Mouse (Mus musculus) brain, embryonic 18.5 days (tissue): Measurements from ENCODE around the gene Snd1.
A peak's percentile ranks its signal among the peaks of the same experiment; 100 is the strongest.
"Not testable (repeated sequence)": the region's sequence is repeated elsewhere in the genome, so short reads cannot be mapped to it uniquely, and the experiment has no call there.

Source experiments
- DNase-seq: peaks from one replicate; pipeline ENCODE4 v3.0.0-alpha.2; 2012; ENCODE audit warnings: low read depth, low spot score

Gene Snd1

DNA sequence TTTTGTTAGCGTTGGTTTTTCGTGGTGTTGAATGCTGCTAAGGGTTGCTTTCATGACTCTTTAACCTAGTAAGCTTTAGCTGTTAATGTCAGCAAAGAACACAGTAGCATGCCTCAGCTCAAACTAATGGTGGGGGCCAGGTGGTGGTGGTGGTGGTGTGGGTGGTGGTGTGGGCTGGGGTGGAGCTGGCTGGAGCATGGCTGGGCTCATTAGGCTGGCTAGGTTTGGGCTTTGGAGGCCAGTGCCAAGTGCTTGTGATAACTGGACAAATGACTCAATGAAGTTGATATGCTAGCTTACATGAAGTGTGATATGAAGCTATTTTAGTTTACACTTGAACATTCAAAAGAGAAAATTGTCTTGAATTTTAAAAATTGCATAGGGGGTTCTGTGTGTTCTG lies 11.1 kb downstream of the Snd1 start:
- no peak for DNase-seq

GRCm38 (mm10) chr6:28486471-28486870 lies 11.5 kb downstream of the Snd1 start:
- DNase-seq, result no peak

DNA sequence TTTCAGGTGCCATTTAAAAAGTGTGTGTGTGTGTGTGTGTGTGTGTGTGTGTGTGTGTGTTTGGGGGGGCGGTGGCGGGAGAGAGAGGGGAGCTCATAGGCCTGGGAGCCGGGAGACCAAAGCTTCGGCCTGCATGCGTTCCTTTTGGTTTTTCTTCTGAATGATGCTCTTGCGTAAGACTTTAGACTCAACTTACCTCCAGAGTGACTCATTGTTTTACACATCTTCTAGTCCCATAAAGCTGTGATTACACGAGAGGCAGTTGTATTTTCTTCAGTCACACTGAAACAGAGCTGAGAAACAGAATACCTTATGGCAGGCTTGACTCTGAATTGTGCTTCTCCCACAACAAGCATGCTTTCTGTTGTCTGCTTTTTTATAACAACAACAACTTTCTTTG lies 12.0 kb downstream of the Snd1 start:
- no peak for DNase-seq

DNA sequence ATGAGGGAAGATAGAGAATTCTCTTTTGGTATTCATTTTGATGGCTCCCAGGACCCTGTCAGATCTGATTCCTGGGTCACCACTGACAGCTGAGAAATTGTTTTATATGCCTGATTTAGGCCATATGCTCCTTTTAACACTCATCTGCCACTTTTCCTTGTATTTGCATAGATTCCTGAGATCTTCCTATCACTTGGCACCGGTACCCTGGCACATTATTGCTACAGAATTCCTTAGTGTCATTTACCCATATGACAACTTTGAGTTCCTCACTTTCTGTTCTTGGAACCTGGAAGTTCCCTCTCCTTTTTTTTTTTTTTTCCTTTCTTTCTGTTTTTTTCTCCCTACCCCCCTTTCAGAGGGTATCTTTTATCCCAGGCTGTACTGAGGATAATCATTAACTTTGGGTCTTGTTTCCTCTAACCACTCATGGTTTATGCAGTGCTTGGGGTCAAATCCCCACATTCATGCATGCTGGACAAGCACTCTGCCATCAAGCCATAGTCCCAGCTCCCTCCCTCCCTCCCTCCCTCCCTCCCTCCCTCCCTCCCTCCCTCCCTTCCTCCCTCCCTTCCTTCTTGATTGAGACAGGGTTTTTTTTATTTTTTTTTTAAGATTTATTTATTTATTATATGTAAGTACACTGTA lies 13.4 kb downstream of the Snd1 start:
- peak; percentile 34 for DNase-seq

- DNase-seq, result no peak
Measured at GRCm38 (mm10) chr6:28490612-28491011, 15.7 kb downstream of the Snd1 start.

DNA sequence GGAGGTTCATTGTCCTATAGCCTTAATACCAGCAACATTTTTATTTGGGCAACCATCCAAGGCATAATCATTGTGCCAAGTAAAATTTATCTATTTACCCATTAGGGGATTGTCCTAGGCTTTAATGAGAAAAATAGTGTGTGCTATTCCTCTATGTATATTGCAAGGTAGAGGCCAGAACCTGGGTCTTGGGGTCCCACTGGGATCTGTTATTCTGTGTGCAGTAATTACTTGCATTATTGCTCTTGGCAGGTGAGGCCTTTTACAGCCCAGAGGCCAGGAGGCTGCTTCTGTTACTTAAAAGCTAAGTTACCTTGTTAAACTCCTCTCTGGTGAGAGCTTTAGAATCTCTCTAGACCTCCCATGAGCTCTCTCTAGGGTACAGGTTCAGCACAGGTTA lies 16.3 kb downstream of the Snd1 start:
- DNase-seq, result no peak

GRCm38 (mm10) chr6:28497837-28498236 lies 22.9 kb downstream of the Snd1 start:
- DNase-seq, result no peak

- DNase-seq, result no peak
Measured at GRCm38 (mm10) chr6:28502576-28502975, 27.6 kb downstream of the Snd1 start.

- DNase-seq, result no peak
Measured at GRCm38 (mm10) chr6:28503148-28503547, 28.2 kb downstream of the Snd1 start.

GRCm38 (mm10) chr6:28504611-28505010 lies 29.7 kb downstream of the Snd1 start:
- DNase-seq, result no peak

DNA sequence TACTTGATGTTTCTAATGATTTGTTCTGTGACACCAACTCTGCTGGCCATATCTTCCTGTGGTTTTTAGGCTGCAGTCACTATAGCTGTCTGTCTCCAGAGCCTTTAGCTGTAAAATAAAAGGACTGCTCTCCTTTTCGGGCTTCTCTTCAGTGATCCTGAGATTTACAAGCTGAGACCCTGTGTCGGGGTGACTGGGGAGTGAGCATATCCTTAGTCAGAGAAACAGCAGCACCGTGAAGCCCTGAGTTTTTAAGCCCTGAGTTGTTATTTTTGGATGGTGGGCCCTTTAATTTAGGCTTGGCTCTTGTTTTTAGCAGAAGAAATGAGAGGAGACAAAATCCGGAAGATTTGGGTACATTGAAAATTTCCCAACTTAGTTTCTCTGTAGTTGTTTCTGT lies 32.8 kb downstream of the Snd1 start:
- DNase-seq, result no peak

DNA sequence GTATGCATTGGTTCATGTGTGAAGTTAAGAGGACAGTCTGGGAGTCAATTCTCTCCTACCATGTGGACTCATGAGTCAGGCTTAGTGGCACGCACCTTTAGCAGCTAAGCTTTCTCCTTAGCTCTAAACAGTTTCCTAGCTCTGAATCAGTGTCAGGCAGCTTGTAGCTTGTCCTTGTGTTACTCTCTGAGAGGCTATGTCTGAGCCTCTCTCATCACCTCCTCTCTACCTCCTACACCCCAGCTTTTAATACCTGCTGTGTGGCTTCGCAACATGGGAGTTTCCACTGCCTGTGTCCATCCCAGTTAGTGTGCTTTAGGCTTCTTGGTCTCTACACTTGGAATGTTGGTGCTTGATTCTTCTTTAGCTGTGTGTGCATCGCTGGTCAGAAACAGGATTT lies 39.3 kb downstream of the Snd1 start:
- DNase-seq, result no peak

- no peak for DNase-seq
Measured at GRCm38 (mm10) chr6:28514830-28515350, 40.0 kb downstream of the Snd1 start.

- no peak for DNase-seq
Measured at GRCm38 (mm10) chr6:28516618-28517017, 41.7 kb downstream of the Snd1 start.

- no peak for DNase-seq
Measured at GRCm38 (mm10) chr6:28517050-28517449, 42.1 kb downstream of the Snd1 start.

DNA sequence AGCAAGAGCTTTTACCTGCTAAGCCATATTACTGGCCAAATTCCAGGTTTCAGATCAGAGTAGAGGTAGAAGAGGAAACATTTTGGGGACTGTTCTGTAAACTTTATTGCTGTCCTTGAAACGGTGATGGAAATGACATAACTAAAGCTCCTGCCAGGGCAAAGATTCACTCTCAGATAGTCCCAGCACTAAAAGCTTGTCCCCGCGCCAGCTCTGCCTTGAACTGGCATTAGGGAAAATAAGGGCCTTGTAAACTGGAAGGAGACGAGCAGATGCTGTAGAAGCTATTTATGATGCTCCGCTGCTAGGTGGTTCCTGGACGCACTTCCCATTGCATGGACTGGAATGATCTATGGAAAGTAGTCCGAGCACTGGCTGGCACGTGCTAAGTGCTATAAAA lies 44.5 kb downstream of the Snd1 start:
- DNase-seq, result no peak

DNA sequence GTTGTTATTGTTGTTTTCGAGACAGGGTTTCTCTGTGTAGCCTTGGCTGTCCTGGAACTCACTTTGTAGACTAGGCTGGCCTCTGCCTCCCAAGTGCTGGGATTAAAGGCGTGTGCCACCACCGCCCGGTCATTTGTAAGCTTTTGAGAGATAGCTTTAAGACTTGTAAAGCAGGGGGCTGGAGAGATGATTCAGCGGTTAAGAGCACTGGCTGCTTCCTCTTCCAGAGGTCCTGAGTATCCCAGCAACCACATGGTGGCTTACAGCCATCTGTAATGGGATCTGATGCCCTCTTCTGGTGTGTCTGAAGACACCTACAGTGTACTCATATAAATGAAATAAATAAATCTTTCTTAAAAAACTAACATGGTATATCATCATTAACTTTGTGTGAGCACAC lies 45.8 kb downstream of the Snd1 start:
- not testable (repeated sequence) for DNase-seq

- DNase-seq, result no peak
Measured at GRCm38 (mm10) chr6:28521416-28521815, 46.5 kb downstream of the Snd1 start.

GRCm38 (mm10) chr6:28525589-28525988 lies 50.6 kb downstream of the Snd1 start:
- DNase-seq, result no peak

DNA sequence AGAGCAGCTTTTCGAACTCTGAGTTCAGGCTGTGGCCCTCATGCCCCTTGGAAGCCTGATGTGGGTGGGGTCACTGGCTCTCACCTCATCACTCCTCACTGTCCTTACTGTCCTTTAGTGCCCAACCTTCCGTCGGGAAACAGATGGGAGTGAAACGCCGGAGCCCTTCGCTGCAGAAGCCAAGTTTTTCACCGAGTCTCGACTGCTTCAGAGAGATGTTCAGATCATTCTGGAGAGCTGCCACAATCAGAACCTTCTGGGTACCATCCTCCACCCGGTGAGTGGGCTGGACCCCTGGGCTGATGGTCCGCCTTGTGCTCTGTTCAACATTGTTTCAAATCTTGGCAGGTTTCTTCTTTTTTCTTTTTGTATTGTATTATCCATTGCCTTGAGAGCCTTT lies 52.5 kb downstream of the Snd1 start:
- no peak for DNase-seq

DNA sequence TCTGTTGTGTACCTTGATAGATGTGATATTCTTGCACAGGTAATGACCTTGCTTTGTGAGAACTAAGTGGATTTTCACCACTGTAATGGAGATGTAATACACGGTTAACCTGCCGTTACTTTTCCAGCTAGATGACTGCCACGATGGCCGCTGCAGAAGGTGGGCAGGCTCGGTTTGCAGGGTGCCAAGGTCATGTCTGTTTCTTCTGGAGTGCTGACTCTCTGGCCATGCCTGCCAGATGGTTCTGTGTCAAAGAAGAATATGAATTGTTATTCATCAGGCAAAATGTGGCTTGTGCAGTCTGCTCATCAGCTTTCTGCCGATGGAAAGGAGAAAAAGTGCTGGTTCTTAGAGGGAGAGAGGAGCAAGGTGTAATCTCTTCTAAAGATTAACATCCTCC lies 53.3 kb downstream of the Snd1 start:
- no peak for DNase-seq

GRCm38 (mm10) chr6:28536464-28536863 lies 61.5 kb downstream of the Snd1 start:
- DNase-seq, result no peak

DNA sequence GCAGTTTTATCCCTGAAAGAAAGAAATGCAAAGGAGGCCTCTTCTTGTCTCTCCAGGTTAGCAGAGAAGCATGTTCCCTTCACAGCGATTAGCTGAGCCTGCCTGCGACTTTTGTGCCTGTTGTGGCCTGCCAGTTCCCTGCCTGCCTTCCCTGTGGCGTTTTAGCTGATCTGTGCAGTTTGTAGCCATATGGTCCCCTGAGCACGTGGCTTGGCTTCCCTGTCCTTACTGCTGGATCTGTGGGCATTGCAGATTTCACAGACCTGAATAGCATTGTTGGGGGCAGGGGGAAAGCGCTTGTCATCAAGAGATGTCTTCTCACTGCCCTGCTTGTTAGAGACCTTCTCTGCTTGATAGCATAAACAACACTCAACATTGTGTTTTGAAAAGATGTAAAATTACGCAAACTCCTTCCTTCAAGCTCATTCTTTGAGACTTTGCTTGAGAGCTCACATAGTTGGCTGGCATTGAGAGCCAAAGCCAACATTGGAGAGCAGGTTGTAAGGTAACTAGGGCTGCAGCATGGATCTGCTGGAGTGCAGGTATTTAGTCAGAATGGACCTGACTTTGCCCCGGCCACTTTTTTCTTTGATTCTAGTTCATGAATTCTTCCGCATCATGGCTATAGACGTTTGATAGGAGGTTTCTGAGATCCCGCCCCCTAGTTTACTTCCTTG lies 63.0 kb downstream of the Snd1 start:
- DNase-seq, result peak; percentile 28
